Mouse (Mus musculus) kidney, adult 2 months (tissue): ENCODE data around the gene Pcdh7.

ENCODE experiments used
- CTCF ChIP-seq: fragments of 200-500 bp; conservative IDR thresholded peaks from 2 replicates; pipeline ENCODE4 v1.5.1; 2011; ENCODE audit warnings: low read depth, mild to moderate bottlenecking, control low read depth, low read length, moderate library complexity, mixed read lengths; ENCODE audit not compliant: insufficient read depth, insufficient read length
- POLR2A ChIP-seq: fragments of 200-500 bp; IDR thresholded peaks from one replicate; pipeline ENCODE4 v1.6.1; 2011; ENCODE audit warnings: low read depth, low read length, control low read depth

- no peak for TF ChIP-seq CTCF
- no peak for TF ChIP-seq POLR2A
These were observed 246.0 kb downstream of the Pcdh7 start for GRCm38 (mm10) chr5:57963792-57964191.
